8 mouse cellular contexts compared by ENCODE assay signal in the genomic region with DNA sequence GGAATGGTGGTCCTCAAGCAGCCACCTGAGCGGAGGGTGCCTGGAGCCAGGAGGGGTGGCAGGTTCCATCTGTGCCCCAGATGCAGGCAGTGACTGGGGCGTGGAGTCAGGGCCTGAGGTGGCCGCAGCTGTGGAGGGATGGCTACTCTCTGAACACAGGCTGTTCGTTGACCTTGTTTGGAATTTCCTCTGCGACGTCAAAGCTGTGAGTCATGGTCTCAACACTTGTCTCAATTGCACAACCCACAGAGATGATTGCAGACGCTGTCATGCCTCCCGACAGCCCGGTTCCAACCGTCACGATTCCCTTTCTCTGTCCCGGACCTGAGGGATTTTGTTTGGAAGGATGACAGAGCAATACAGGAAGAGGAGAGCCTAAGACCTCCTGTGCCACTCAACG. TPM values are rescaled to one million over a fixed set of nuclear protein-coding genes. Genes with fewer than 3 reads are reported as not detected.
A peak's percentile ranks its signal among the peaks of the same experiment; 100 is the strongest.
DNase-seq lines count a peak whose midpoint lies in the region; TF ChIP-seq lines count a peak whose summit lies in the region.

No protein-coding gene starts in this region.

- intact Hi-C loops in heart, postnatal 36 days (cut with DNase I): no loop called here

- TF ChIP-seq CTCF in spleen, adult 2 months (IDR thresholded peaks at IDR 0.05; ENCODE audit: extremely low read depth, insufficient read depth, insufficient read length, insufficient replicate concordance): no peak
- no peak for TF ChIP-seq CTCF in embryonic fibroblast, embryonic 13.5 days (IDR thresholded peaks at IDR 0.05; ENCODE audit: borderline replicate concordance, insufficient read depth, low read length)

- H3K27ac ChIP-seq in spleen, adult 2 months (ENCODE audit: insufficient read depth, low read length): peak overlapping the region; percentile 19; the same call in 1 of the 2 replicates
- H3K27ac ChIP-seq in embryonic fibroblast, embryonic 13.5 days (ENCODE audit: insufficient read depth, low read length): peak overlapping the region; percentile 65

- no peak for TF ChIP-seq POLR2A in spleen, adult 2 months (IDR thresholded peaks at IDR 0.05; ENCODE audit: low read depth, low read length)
- TF ChIP-seq POLR2A in embryonic fibroblast, embryonic 13.5 days (IDR thresholded peaks at IDR 0.05; ENCODE audit: low read depth, low read length): peak; percentile 60

- 59% methylated on average over 13 of the region's 13 CpGs for WGBS in spleen, adult 2 months

- no peaks in the 10 kb centered on the region for H3K36me3 ChIP-seq in spleen, adult 2 months (ENCODE audit: control insufficient read depth, insufficient read depth, low read length)

- H3K27me3 ChIP-seq in spleen, adult 2 months (ENCODE audit: control insufficient read depth, insufficient read depth, low read length): no peaks in the 10 kb centered on the region

- DNase-seq in spleen, adult 2 months (ENCODE audit: low read depth in 1 of 2, low spot score in 2 of 2): no peak
- no peak for DNase-seq in spleen, adult 12 weeks (ENCODE audit: low spot score)
- peak; percentile 61 to 63 for DNase-seq in heart, postnatal 36 days
- DNase-seq in lung, postnatal 14 days: peak; percentile 72
- DNase-seq in cerebellum, postnatal 36 days: no peak
- DNase-seq in layer of hippocampus, postnatal 14 days (ENCODE audit: low spot score in 2 of 2): no peak
- no peak for DNase-seq in right cerebral cortex, postnatal 14 days

- no peak overlapping the region for H3K4me3 ChIP-seq in spleen, adult 2 months (ENCODE audit: extremely low read depth, insufficient read depth, insufficient read length)
- H3K4me3 ChIP-seq in embryonic fibroblast, embryonic 13.5 days (ENCODE audit: insufficient read depth, low read length): no peak overlapping the region

- H3K4me1 ChIP-seq in spleen, adult 2 months (ENCODE audit: control insufficient read depth, insufficient read depth, insufficient read length): peaks cover 14% of the 10 kb centered on the region; the same call in 1 of the 2 replicates
- peaks cover 13% of the 10 kb centered on the region for H3K4me1 ChIP-seq in embryonic fibroblast, embryonic 13.5 days (ENCODE audit: control insufficient read depth, insufficient read depth, low read length)

RNA-seq across cellular contexts. Expression of gene Id3, which starts 26.3 kb away (rescaled TPM):
- 138 and 195 TPM in 2 replicates for polyA plus RNA-seq in spleen, adult 2 months (2012; rRNA removed)
- polyA plus RNA-seq in embryonic fibroblast, embryonic 13.5 days (2011; ENCODE audit: insufficient read length, low read depth, missing spikeins): 201 and 239 TPM in 2 replicates
- 10 to 100 TPM; 58.1 to 63.9 TPM for total RNA-seq in heart, postnatal 36 days (2021)
- total RNA-seq in layer of hippocampus, postnatal 14 days (2021): 10 to 100 TPM; 77.9 to 91.6 TPM

RNA-seq across cellular contexts. Expression of gene E2f2, which starts 55.2 kb away (rescaled TPM):
- polyA plus RNA-seq in spleen, adult 2 months (2012; rRNA removed): 32.1 and 33.5 TPM in 2 replicates
- 0.78 and 1.1 TPM in 2 replicates for polyA plus RNA-seq in embryonic fibroblast, embryonic 13.5 days (2011; ENCODE audit: insufficient read length, low read depth, missing spikeins)
- 1 to 10 TPM; 1.4 to 2.1 TPM for total RNA-seq in heart, postnatal 36 days (2021)
- 1 to 10 TPM; 1.1 to 1.4 TPM for total RNA-seq in layer of hippocampus, postnatal 14 days (2021)

Comparison
In these comparisons a context has a peak if more than half of its experiments do, and no peak if none do; other contexts are left out.
1. DNase-seq: peak in heart, postnatal 36 days (2 of 2) and lung, postnatal 14 days (single experiment); none in spleen, adult 2 months (0 of 2), spleen, adult 12 weeks (single experiment), cerebellum, postnatal 36 days (0 of 2), layer of hippocampus, postnatal 14 days (0 of 2) and right cerebral cortex, postnatal 14 days (single experiment).